Mouse (Mus musculus): ENCODE data around the gene Mccc2.

DNA sequence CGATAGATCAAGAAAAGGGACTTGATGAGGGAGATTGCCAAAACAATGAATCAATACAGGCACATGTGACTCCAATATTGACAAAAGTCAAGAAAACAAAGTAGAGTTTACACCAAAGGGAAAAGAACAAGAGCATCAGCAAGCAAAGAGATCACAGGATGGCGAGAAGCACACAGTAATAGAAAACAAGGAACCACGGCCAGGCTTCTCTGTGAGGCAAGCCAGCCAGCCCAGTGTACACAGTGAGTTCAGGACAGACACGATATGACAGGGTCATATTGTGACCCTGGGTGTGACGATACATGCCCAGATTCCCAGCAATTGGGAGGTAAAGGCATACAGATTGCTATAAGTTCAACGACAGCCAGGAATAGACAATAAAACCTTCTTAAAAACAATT is 10.6 kb upstream of the Mccc2 start:
- no peak for TF ChIP-seq CTCF (IDR thresholded peaks at IDR 0.05; ENCODE audit: low read depth)
- TF ChIP-seq EP300 (IDR thresholded peaks at IDR 0.05; ENCODE audit: low read depth), result no peak

Data from liver, embryonic 14.5 days (tissue).